Mouse (Mus musculus): ENCODE results near the gene Cdc6.

DNA sequence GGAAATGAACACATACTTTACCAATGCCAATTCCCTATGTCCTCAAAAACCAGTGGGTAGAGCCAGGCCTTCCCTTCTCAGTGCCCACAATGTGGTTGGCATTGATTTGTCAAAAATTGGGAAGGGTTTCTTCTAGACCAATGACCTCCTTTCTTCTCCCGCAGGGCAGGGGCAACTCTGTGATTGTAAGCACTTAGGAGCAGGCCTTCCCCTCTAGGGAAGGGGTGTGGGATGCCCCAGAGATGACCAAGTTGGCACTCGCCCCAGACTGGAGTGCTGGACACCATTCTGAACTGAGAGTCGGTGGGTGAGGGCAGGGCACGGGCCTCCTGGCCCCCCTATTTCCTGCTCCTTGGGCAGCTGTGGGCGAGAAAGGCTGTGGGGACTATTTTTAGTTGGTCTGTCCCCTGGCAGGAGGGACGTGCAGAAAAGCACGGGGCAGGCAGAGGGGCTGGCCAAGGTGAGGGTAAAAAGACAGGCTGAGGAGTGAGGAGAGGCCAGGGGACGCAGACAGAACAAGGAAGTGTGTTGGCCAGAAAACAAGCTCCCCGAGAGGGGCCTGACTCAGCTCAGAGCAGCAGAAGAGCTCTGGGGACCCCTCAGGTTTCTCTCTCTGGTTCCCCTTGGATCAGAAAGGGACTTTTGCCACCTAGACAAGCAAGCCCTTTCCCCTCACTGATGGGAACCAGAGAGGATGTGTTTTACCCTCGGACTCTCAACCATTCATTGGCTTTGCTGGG lies 23.3 kb downstream of the Cdc6 start:
- TF ChIP-seq CTCF (IDR thresholded peaks at IDR 0.05; ENCODE audit: extremely low read depth, insufficient read depth, insufficient read length, insufficient replicate concordance) (no peak), POLR2A (IDR thresholded peaks at IDR 0.05; ENCODE audit: low read depth, low read length) (no peak)
